Mouse (Mus musculus): ENCODE measurements around the gene Fgf13. TPM values are rescaled to one million over a fixed set of nuclear protein-coding genes. Genes with fewer than 3 reads are reported as not detected.

Gene Fgf13
- 18.7 and 19.9 TPM in 2 replicates for polyA plus RNA-seq (2015; fragmentation: Nextera tagmentation; extraction: Ambion mirVana)

DNA sequence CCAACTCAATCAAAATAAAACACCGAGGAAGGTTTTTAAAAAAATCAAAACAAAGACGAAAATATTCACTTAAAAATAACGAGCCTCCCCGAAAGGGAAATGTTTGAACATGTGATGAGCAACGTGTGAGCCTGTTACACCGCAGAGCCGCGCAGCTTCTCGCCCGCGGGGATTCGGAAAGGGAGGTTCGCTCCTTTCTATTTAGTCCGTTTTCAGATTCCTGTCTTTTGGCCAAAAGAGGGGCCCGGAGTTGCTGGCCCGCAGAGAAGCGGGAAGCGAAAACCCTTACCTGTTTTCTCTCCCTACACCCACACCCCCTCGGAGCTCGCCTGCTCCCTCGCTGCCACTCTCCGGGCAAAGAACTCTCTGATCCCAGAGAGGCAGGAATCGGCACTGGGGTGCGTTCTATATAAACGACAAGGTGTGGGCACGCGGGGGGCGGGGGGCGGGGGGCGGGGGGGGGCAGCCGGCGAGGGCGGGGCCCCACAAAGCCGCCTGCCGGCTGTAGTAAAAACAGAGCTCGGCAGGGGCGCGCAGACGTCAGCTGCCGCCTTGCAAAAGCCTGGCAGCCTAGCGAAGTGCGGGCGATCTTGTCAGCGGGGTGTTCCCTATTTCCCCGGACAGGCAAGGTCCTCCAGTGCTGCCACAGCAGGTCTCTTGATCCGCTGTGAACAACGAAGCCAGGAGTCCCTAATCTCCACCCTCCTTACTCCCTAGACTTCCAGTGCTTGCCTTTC, at the start of gene Fgf13:
TSS of gene Fgf13 (minus strand) at position 377 of the 737 bp plus-strand sequence.
- H3K9ac ChIP-seq (ENCODE audit: low read depth, low read length), result no peak within 1 kb of the TSS
- H3K4me2 ChIP-seq (replicated peaks; ENCODE audit: low read depth), result peak within 1 kb of the TSS; percentile 77
- no peak for TF ChIP-seq CTCF (IDR thresholded peaks at IDR 0.05; ENCODE audit: low read depth)
- WGBS, result 17% methylated on average over 44 of the region's 47 CpGs
- H3K27me3 ChIP-seq (replicated peaks; ENCODE audit: control insufficient read depth, insufficient read depth, low read length), result peaks cover 6% of the 10 kb centered on the region; the same call in 1 of the 2 replicates
- no peak for ATAC-seq
- no peaks in the 10 kb centered on the region for H3K36me3 ChIP-seq (ENCODE audit: control insufficient read depth, insufficient read depth)
- H3K4me1 ChIP-seq (replicated peaks; ENCODE audit: control insufficient read depth, insufficient read depth, low read length), result no peaks in the 10 kb centered on the region
- H3K4me3 ChIP-seq (ENCODE audit: low read depth, low read length), result peak within 1 kb of the TSS; percentile 43
- no peak within 1 kb of the TSS for H3K27ac ChIP-seq (ENCODE audit: low read depth, low read length)
- H3K9me3 ChIP-seq (ENCODE audit: control insufficient read depth), result no peaks in the 10 kb centered on the region

DNA sequence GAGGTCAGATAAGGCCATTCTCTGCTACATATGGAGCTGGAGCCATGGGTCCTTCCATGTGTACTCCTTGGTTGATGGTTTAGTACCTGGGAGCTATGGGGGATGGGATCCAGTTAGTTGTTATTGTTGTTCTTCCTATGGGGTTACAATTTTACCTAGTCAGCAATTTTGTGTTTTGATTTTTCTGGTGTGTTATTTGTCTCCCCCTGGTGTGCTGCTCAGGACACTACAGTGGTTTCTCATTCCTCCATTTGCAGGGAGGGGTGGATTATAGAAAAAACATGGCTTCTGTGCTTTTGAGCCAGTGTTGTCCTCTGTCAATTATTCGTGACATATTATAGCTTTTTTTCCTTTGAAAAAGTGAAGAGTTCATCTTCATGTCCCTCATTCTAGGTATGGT, 38.7 kb upstream of the Fgf13 start:
- Histone ChIP-seq H3K36me3 (ENCODE audit: control insufficient read depth, insufficient read depth) (no peaks in the 10 kb centered on the region), H3K4me1 (replicated peaks; ENCODE audit: control insufficient read depth, insufficient read depth, low read length) (no peaks in the 10 kb centered on the region), H3K27me3 (replicated peaks; ENCODE audit: control insufficient read depth, insufficient read depth, low read length) (no peaks in the 10 kb centered on the region), H3K27ac (ENCODE audit: low read depth, low read length) (no peak overlapping the region), H3K9ac (ENCODE audit: low read depth, low read length) (no peak overlapping the region), H3K4me2 (replicated peaks; ENCODE audit: low read depth) (no peak overlapping the region), H3K4me3 (ENCODE audit: low read depth, low read length) (no peak overlapping the region), H3K9me3 (ENCODE audit: control insufficient read depth) (no peaks in the 10 kb centered on the region)
- 46% methylated on average over 1 of the region's 1 CpGs for WGBS
- peak; percentile 39 for TF ChIP-seq CTCF (IDR thresholded peaks at IDR 0.05; ENCODE audit: low read depth)
- ATAC-seq, result no peak

DNA sequence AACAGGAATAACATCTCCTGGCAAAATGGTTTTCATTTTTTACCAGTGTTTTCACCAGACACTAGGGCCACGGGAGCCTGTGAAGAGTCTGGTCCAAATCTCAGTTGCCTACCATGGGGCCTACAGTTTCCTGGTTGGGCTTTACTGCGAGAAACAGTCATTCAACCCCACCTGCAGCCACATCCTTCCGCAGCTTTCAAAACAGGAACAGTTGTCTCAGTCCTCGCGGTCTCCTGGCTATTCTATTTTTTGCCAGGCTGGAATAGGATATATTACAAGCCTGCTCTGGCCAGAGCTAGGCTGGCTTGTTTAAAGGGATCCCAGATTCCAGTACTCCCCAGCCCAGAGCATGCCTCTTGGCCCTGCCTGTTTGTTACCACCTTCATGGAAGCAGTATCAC, 21.2 kb upstream of the Fgf13 start:
- Histone ChIP-seq H3K9me3 (ENCODE audit: control insufficient read depth) (no peaks in the 10 kb centered on the region), H3K27ac (ENCODE audit: low read depth, low read length) (no peak overlapping the region), H3K36me3 (ENCODE audit: control insufficient read depth, insufficient read depth) (no peaks in the 10 kb centered on the region), H3K9ac (ENCODE audit: low read depth, low read length) (no peak overlapping the region), H3K27me3 (replicated peaks; ENCODE audit: control insufficient read depth, insufficient read depth, low read length) (no peaks in the 10 kb centered on the region), H3K4me2 (replicated peaks; ENCODE audit: low read depth) (no peak overlapping the region), H3K4me1 (replicated peaks; ENCODE audit: control insufficient read depth, insufficient read depth, low read length) (no peaks in the 10 kb centered on the region), H3K4me3 (ENCODE audit: low read depth, low read length) (no peak overlapping the region)
- ATAC-seq, result no peak
- TF ChIP-seq CTCF (IDR thresholded peaks at IDR 0.05; ENCODE audit: low read depth), result no peak
- WGBS, result 52% methylated on average over 5 of the region's 5 CpGs

DNA sequence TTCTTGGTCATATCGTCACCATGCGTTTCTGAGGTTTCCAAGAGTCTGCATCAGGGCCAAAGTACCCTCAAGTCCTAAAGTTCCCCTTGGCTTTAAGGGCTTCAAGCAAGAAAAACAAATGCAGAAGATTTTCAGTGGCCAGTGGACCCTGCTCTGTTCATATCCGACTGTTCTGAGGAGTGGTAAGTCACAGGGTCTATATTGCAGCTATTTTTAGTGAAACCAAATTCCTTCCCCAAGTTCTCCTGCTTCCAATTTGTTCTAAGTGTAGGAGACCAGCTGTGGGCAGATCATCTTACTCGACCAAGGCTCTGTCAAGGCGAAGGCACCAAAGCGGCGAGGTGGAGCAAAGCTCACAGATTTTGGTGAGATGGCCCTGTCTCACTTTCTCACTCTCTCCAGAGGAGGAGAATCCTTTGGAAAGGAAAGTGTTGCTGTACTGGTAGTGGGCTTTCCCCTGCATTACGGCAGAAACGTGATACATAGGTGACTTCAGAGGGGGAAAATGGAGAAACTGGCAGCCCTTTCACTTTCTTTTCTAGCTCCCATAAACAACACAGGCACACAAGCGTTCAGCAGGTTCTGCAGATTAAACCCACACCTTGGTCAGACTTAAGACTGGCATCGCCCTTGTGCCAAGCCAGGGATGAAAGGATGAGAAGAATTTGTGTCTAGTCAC, 17.8 kb upstream of the Fgf13 start:
- H3K9ac ChIP-seq (ENCODE audit: low read depth, low read length), result no peak overlapping the region
- no peaks in the 10 kb centered on the region for H3K36me3 ChIP-seq (ENCODE audit: control insufficient read depth, insufficient read depth)
- H3K27me3 ChIP-seq (replicated peaks; ENCODE audit: control insufficient read depth, insufficient read depth, low read length), result no peaks in the 10 kb centered on the region
- H3K4me3 ChIP-seq (ENCODE audit: low read depth, low read length), result no peak overlapping the region
- no peak overlapping the region for H3K27ac ChIP-seq (ENCODE audit: low read depth, low read length)
- no peak for TF ChIP-seq CTCF (IDR thresholded peaks at IDR 0.05; ENCODE audit: low read depth)
- no peak overlapping the region for H3K4me2 ChIP-seq (replicated peaks; ENCODE audit: low read depth)
- H3K4me1 ChIP-seq (replicated peaks; ENCODE audit: control insufficient read depth, insufficient read depth, low read length), result no peaks in the 10 kb centered on the region
- ATAC-seq, result no peak
- 73% methylated on average over 11 of the region's 11 CpGs for WGBS
- no peaks in the 10 kb centered on the region for H3K9me3 ChIP-seq (ENCODE audit: control insufficient read depth)

DNA sequence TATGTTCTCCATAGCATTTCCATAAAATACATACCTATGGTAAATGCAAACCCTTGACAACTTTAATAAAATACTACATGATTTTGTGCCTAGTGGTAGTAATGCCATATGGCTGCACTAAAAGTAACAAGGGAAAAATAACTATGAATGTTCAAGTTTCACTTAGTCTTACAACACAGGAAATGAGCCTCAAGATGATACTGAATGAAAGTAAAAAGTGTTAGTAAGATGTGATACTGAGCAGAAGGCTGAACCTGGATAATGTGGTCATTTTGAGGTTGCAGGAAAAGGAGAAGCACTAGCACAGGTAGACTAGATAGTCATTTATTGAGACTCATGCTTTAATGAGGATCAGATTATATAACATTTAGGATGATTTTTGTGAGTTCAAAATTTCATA, 16.2 kb upstream of the Fgf13 start:
- no peak overlapping the region for H3K4me3 ChIP-seq (ENCODE audit: low read depth, low read length)
- H3K36me3 ChIP-seq (ENCODE audit: control insufficient read depth, insufficient read depth), result no peaks in the 10 kb centered on the region
- no peaks in the 10 kb centered on the region for H3K9me3 ChIP-seq (ENCODE audit: control insufficient read depth)
- H3K9ac ChIP-seq (ENCODE audit: low read depth, low read length), result no peak overlapping the region
- H3K27ac ChIP-seq (ENCODE audit: low read depth, low read length), result no peak overlapping the region
- TF ChIP-seq CTCF (IDR thresholded peaks at IDR 0.05; ENCODE audit: low read depth), result no peak
- H3K4me1 ChIP-seq (replicated peaks; ENCODE audit: control insufficient read depth, insufficient read depth, low read length), result no peaks in the 10 kb centered on the region
- ATAC-seq, result no peak
- no peaks in the 10 kb centered on the region for H3K27me3 ChIP-seq (replicated peaks; ENCODE audit: control insufficient read depth, insufficient read depth, low read length)
- no peak overlapping the region for H3K4me2 ChIP-seq (replicated peaks; ENCODE audit: low read depth)

DNA sequence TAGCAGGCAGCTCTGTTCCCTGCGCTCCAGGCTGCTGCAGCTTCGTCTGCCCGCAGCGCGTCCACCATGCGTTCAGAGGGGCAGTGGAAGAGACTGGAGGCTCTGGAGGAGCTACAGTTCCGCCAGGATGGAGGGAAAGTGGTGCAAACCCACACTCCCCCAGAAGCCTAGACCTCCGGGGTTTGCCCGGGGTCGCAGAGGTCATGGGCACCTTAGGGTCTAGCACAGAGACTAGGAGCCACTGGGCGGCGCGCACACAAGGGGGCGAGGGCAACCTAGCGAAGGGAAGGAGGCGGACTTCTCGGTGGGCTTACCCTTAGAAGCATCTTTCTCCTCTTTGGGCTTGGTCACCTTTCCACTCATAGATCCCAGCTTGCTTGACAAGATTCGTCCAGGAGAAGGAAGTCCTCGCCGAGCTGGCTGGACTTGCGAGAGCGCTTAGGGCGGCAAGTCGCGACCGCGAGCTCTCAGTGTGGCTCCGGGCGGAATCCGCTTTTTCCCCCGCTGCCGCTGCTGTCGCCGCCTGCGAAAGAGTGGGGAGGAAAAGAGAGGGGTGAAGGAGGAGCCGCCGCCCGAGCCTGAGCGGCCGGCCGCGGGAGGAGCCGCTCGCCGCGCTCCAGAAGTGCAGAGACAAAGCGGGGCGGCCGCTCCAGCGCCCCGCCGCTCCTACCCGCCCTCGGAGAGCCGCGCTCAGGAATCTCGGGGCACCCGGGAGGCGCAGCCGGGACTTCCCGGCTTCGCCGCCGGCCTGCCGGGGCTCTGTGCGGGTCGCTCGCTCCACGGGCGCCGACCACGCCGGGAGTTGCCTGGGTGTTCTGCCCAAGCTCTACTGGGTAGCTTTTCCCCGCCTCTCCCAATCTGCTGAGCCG, 811 bp downstream of the Fgf13 start:
- 0 out of 2 replicates have a peak, but pooled peaks have one; percentile 31 for ATAC-seq
- Histone ChIP-seq H3K4me3 (ENCODE audit: low read depth, low read length) (peak overlapping the region; percentile 43), H3K9ac (ENCODE audit: low read depth, low read length) (no peak overlapping the region), H3K4me1 (replicated peaks; ENCODE audit: control insufficient read depth, insufficient read depth, low read length) (no peaks in the 10 kb centered on the region), H3K4me2 (replicated peaks; ENCODE audit: low read depth) (peak overlapping the region; percentile 77), H3K9me3 (ENCODE audit: control insufficient read depth) (no peaks in the 10 kb centered on the region), H3K27me3 (replicated peaks; ENCODE audit: control insufficient read depth, insufficient read depth, low read length) (peaks cover 6% of the 10 kb centered on the region; the same call in 1 of the 2 replicates), H3K36me3 (ENCODE audit: control insufficient read depth, insufficient read depth) (no peaks in the 10 kb centered on the region), H3K27ac (ENCODE audit: low read depth, low read length) (no peak overlapping the region)
- TF ChIP-seq CTCF (IDR thresholded peaks at IDR 0.05; ENCODE audit: low read depth), result no peak
- WGBS, result 25% methylated on average over 68 of the region's 75 CpGs

Data from intestine, postnatal 0 days (tissue).